ENCODE assay signal across 9 mouse cellular contexts in the genomic region with DNA sequence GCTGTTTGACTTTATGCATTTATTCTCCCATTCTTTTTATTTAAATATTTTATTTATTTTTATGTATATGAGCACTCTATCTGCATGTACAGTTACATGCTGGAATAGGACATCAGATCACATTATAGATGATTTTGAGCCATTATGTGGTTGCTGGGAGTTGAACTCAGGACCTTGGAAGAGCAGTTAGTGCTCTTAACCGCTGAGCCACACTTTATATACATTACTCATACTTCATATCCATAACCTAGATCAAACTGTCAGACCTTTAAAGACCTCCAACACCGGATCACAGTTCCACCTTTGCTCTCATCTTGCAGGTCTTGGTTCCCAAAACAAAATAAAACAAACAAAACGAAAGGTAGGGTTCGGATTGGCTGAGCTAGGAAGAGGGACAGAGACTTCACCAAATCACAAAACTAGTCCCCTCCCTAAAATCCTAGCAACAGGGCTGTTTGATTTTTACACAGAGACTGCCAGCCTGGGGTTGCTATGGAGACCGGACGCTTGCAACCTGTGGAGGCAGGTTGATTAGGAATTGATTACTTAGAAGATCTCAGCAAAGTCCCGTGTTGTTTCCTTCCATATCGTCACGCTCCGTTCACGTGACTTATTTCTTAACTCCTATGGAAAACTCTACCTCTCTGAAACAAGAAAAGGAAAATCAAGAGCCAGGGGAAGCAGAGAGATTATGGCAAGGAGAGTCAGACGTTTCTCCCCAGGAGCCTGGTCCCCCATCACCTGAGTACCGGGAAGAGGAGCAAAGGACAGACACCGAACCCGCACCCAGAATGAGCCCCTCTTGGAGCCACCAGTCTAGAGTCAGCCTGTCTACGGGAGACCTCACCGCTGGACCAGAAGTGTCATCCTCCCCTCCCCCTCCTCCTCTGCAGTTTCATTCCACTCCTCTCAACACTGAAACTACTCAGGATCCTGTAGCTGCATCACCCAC. TPM values are rescaled to one million over a fixed set of nuclear protein-coding genes. Genes with fewer than 3 reads are reported as not detected.
DNase-seq lines count a peak whose midpoint lies in the region; ATAC-seq and TF ChIP-seq lines count a peak whose summit lies in the region.
"Had no signal": no experiment of that assay in that cellular context is flagged by ENCODE, and none has a peak within 500 bp of the region (broad histone marks: within the 10 kb centered on the region; RNA-seq: fewer than 3 reads in every experiment).

A gene (plus strand): TSS at position 582 of the 952 bp plus-strand sequence.

- intact Hi-C loops in left cerebral cortex, adult 2 months (cut with DNase I): no loop called here

- H3K36me3 ChIP-seq in G1E (replicated peaks): no peaks in the 10 kb centered on the region
- no peaks in the 10 kb centered on the region for H3K36me3 ChIP-seq in intestine, embryonic 14.5 days (ENCODE audit: control insufficient read depth, insufficient read depth, low read length)

- H3K4me3 ChIP-seq in G1E (ENCODE audit: low read depth, low read length): no peak within 1 kb of the TSS
- peak within 1 kb of the TSS; percentile 42 for H3K4me3 ChIP-seq in intestine, embryonic 14.5 days (ENCODE audit: low read depth, low read length)
- peak within 1 kb of the TSS; percentile 50 for H3K4me3 ChIP-seq in left cerebral cortex, adult 2 months

- peak within 1 kb of the TSS; percentile 21; the same call in 1 of the 2 replicates for H3K9ac ChIP-seq in intestine, embryonic 14.5 days (ENCODE audit: low read length)

- DNase-seq in G1E (ENCODE audit: low spot score): no peak
- peak; percentile 70 for DNase-seq in adrenal gland, postnatal 14 days
- peak; percentile 71 for DNase-seq in forelimb bud, embryonic 11.5 days (ENCODE audit: low read depth, low spot score)
- DNase-seq in intestine, embryonic 14.5 days (ENCODE audit: low spot score): peak; percentile 74
- DNase-seq in left cerebral cortex, adult 2 months (ENCODE audit: extremely low spot score in 1 of 2, low spot score in 2 of 2): peak; percentile 48 to 67
- peak; percentile 70 for DNase-seq in mesoderm, embryonic 11.5 days (ENCODE audit: low read depth, low spot score)
- DNase-seq in right cerebral cortex, postnatal 4 days: peak; percentile 63
- no peak for DNase-seq in gastrocnemius, adult 8-10 months (ENCODE audit: low spot score in 2 of 2)

- H3K27me3 ChIP-seq in G1E (ENCODE audit: insufficient read depth, low read length): 0 out of 2 replicates have a peak, but pooled peaks cover 7% of the 10 kb centered on the region
- H3K27me3 ChIP-seq in intestine, embryonic 14.5 days (replicated peaks; ENCODE audit: control insufficient read depth, insufficient read depth, low read length): no peaks in the 10 kb centered on the region

- TF ChIP-seq CTCF in G1E (IDR thresholded peaks at IDR 0.05; ENCODE audit: low read depth, low read length): no peak
- no peak for TF ChIP-seq CTCF in left cerebral cortex, adult 2 months (IDR thresholded peaks at IDR 0.05)

- peaks cover 7% of the 10 kb centered on the region; the same call in 1 of the 2 replicates for H3K4me1 ChIP-seq in G1E (ENCODE audit: insufficient read depth, low read depth, low read length)
- H3K4me1 ChIP-seq in intestine, embryonic 14.5 days (replicated peaks; ENCODE audit: control insufficient read depth, insufficient read depth, low read length): no peaks in the 10 kb centered on the region; the same call in 1 of the 2 replicates

- no peak within 1 kb of the TSS for H3K27ac ChIP-seq in intestine, embryonic 14.5 days (ENCODE audit: low read depth)
- no peak within 1 kb of the TSS for H3K27ac ChIP-seq in left cerebral cortex, adult 2 months

- H3K9me3 ChIP-seq in G1E (replicated peaks): no peaks in the 10 kb centered on the region
- no peaks in the 10 kb centered on the region for H3K9me3 ChIP-seq in intestine, embryonic 14.5 days (ENCODE audit: control insufficient read depth, low read length)

- ATAC-seq in G1E (ENCODE audit: extremely low read depth, insufficient number of reproducible peaks, low FRiP score, poor library complexity, severe bottlenecking): 0 out of 2 replicates have a peak, but pooled peaks have one; percentile 22
- peak; percentile 92 for ATAC-seq in intestine, embryonic 14.5 days (replicated peaks; ENCODE audit: low FRiP score, low TSS enrichment, low read depth)

- H3K4me2 ChIP-seq in intestine, embryonic 14.5 days (ENCODE audit: low read length): peak within 1 kb of the TSS; percentile 77

- 5% methylated on average over 17 of the region's 17 CpGs for WGBS in intestine, embryonic 14.5 days

RNA-seq across cellular contexts. Expression of the gene that starts here (rescaled TPM):
- total RNA-seq in G1E (2014; fragmentation: Nextera tagmentation) (not detected in 2 replicates), G1E (2017) (0.06 and 0.11 TPM in 2 replicates)
- not detected in 2 replicates for polyA plus RNA-seq in G1E (2012)
- 0.15 TPM in 1 of 2 replicates, not detected in the other for total RNA-seq in adrenal gland, postnatal 14 days (2021)
- polyA plus RNA-seq in intestine, embryonic 14.5 days (2014; fragmentation: Nextera tagmentation; extraction: Ambion mirVana): 0.08 TPM in 1 of 2 replicates, not detected in the other
- 1 to 10 TPM; 2.8 to 3.1 TPM for total RNA-seq in left cerebral cortex, adult 2 months (2021)
- not detected for total RNA-seq in gastrocnemius, adult 8-10 months (2022)
- total RNA-seq: heart, postnatal 36 days had no signal

Comparison
In these comparisons a context has a peak if more than half of its experiments do, and no peak if none do; other contexts are left out.
1. Peak in ATAC-seq in G1E; RNA of the gene not detected or under 1 TPM.
2. Peak in DNase-seq in adrenal gland, postnatal 14 days; RNA of the gene not detected or under 1 TPM.
3. Peak in DNase-seq, ATAC-seq, H3K4me3 ChIP-seq, H3K9ac ChIP-seq and H3K4me2 ChIP-seq in intestine, embryonic 14.5 days; RNA of the gene not detected or under 1 TPM.
4. DNase-seq: peak in forelimb bud, embryonic 11.5 days (single experiment), left cerebral cortex, adult 2 months (2 of 2), mesoderm, embryonic 11.5 days (single experiment) and right cerebral cortex, postnatal 4 days (single experiment); none in G1E (single experiment) and gastrocnemius, adult 8-10 months (0 of 2).